Mouse (Mus musculus): ENCODE data around the gene Antxr1. TPM values are rescaled to one million over a fixed set of nuclear protein-coding genes. Genes with fewer than 3 reads are reported as not detected.
"Not testable (repeated sequence)": the region's sequence is repeated elsewhere in the genome, so short reads cannot be mapped to it uniquely, and the experiment has no call there.

Gene Antxr1
- polyA plus RNA-seq, 1 experiment from 2014 or later, result 0.40 TPM

GRCm38 (mm10) chr6:87115981-87116380 lies 219.6 kb downstream of the Antxr1 start:
- H3K36me3 ChIP-seq (ENCODE audit: inconsistent target), result no peaks in the 10 kb centered on the region
- no peak overlapping the region for H3K27ac ChIP-seq
- WGBS (ENCODE audit: missing documents), result 93% methylated on average over 2 of the region's 2 CpGs
- H3K79me2 ChIP-seq (ENCODE audit: inconsistent target), result no peaks in the 10 kb centered on the region
- H3K4me3 ChIP-seq (ENCODE audit: inconsistent target), result no peak overlapping the region

- Histone ChIP-seq H3K27ac (no peak overlapping the region), H3K79me2 (ENCODE audit: inconsistent target) (no peaks in the 10 kb centered on the region), H3K4me3 (ENCODE audit: inconsistent target) (no peak overlapping the region), H3K36me3 (ENCODE audit: inconsistent target) (no peaks in the 10 kb centered on the region)
- WGBS (ENCODE audit: missing documents), result 94% methylated on average over 6 of the region's 6 CpGs
Measured at GRCm38 (mm10) chr6:87112125-87112524, 223.5 kb downstream of the Antxr1 start.

DNA sequence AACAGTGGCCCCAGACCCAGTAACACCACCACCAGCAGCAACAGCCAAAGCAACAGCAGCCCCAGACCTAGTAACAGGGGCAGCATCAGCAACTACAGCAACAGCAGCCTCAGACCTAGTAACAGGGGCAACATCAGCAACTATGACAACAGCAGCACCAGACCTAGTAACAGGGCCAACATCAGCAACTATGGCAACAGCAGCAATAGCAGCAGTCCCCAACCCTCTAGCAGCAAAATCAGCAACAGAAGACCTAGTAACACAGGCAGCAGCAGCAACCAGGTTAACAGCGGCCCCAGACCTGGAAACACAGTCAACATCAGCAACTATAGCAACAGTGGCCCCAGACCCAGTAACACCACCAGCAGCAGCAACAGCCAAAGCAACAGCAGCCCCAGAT lies 224.1 kb downstream of the Antxr1 start:
- Histone ChIP-seq H3K4me3 (ENCODE audit: inconsistent target) (no peak overlapping the region), H3K27ac (no peak overlapping the region), H3K79me2 (ENCODE audit: inconsistent target) (no peaks in the 10 kb centered on the region), H3K36me3 (ENCODE audit: inconsistent target) (no peaks in the 10 kb centered on the region)
- 90% methylated on average over 1 of the region's 1 CpGs for WGBS (ENCODE audit: missing documents)

GRCm38 (mm10) chr6:87104123-87104796 lies 231.4 kb downstream of the Antxr1 start, which contains the start of gene D6Ertd527e:
TSS of gene D6Ertd527e (plus strand) at chr6:87104746.
- H3K36me3 ChIP-seq (ENCODE audit: inconsistent target), result no peaks in the 10 kb centered on the region
- H3K4me3 ChIP-seq (ENCODE audit: inconsistent target), result no peak within 1 kb of the TSS
- no peaks in the 10 kb centered on the region for H3K79me2 ChIP-seq (ENCODE audit: inconsistent target)
- WGBS (ENCODE audit: missing documents), result 83% methylated on average over 10 of the region's 11 CpGs
- no peak within 1 kb of the TSS for H3K27ac ChIP-seq

DNA sequence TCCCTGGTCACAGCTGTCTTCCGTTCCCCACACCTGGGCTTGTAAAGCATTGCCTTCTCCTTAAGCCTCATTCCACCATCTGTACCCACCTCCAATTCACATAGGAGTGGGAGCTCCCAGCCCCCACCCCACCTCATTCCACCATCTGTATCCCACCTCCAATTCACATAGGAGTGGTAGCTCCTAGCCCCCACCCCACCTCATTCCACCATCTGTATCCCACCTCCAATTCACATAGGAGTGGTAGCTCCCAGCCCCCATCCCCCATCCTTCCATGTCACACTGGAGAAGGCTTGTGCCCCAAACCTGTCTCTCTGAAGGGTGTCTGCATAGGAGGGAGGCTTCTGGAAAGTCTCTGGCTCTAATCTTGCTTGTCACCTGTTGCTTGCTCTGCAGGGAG lies 232.3 kb downstream of the Antxr1 start:
- H3K27ac ChIP-seq, result no peak overlapping the region
- no peaks in the 10 kb centered on the region for H3K79me2 ChIP-seq (ENCODE audit: inconsistent target)
- WGBS (ENCODE audit: missing documents), result 100% methylated on average over 1 of the region's 1 CpGs
- no peaks in the 10 kb centered on the region for H3K36me3 ChIP-seq (ENCODE audit: inconsistent target)
- no peak overlapping the region for H3K4me3 ChIP-seq (ENCODE audit: inconsistent target)

- no peak overlapping the region for H3K4me3 ChIP-seq (ENCODE audit: inconsistent target)
- no peaks in the 10 kb centered on the region for H3K36me3 ChIP-seq (ENCODE audit: inconsistent target)
- 79% methylated on average over 7 of the region's 7 CpGs for WGBS (ENCODE audit: missing documents)
- H3K27ac ChIP-seq, result no peak overlapping the region
- H3K79me2 ChIP-seq (ENCODE audit: inconsistent target), result no peaks in the 10 kb centered on the region
Measured at GRCm38 (mm10) chr6:87102421-87102911, 233.2 kb downstream of the Antxr1 start.

DNA sequence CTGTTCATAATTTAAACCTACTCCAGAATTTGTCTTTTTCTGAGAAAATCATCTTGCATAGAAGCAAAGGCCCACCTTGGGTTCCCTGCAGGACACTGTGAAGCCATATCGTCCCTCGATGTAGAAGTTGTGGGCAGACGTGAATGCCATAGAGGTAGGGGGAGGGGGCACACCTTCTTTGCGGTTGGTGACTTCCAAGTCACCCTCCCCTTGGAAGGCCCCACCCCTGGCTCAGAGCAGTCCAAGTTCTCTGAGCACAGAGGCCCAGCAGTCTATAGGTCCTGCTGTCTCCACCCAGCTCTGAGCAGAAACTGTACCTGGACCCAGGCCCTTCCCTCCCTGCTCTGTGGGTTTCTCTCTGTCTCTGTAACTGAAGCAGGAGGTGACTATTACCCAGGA lies 233.7 kb downstream of the Antxr1 start:
- no peaks in the 10 kb centered on the region for H3K79me2 ChIP-seq (ENCODE audit: inconsistent target)
- H3K36me3 ChIP-seq (ENCODE audit: inconsistent target), result no peaks in the 10 kb centered on the region
- no peak overlapping the region for H3K27ac ChIP-seq
- 14% methylated on average over 4 of the region's 4 CpGs for WGBS (ENCODE audit: missing documents)
- H3K4me3 ChIP-seq (ENCODE audit: inconsistent target), result no peak overlapping the region

DNA sequence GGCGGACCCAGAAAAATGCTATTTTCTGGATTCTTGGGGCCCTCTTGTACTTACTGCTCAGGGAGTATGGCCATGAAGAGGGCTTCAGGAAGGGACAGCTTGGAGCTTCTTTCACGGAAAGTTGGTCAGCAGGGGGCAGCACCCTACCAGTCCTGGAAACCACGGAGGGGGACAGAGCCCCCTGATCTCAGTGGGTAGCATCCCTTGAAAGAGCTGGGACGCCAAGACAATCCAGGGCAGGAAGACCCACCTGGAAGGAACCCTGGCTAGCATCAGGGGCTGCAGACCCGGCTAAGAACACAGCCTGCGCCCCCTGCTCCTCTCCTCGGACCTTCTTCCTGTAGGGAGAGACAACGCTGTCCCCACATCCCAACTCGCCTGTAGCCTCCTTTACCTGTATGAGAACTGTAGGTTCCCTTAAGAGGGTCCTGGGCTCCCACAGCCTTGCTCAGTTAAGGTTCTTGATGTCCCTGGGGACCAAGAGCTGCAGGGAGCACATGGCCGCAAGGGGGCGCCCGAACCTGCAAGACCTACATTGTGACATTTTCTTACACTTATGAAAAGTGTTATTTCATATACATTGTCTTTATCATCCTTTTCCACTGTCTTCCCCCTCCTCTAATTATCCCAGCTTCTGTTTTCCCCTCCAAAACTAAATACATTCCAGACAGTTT lies 234.2 kb downstream of the Antxr1 start:
- Histone ChIP-seq H3K4me3 (ENCODE audit: inconsistent target) (no peak overlapping the region), H3K27ac (no peak overlapping the region), H3K79me2 (ENCODE audit: inconsistent target) (no peaks in the 10 kb centered on the region), H3K36me3 (ENCODE audit: inconsistent target) (no peaks in the 10 kb centered on the region)
- WGBS (ENCODE audit: missing documents), result 14% methylated on average over 11 of the region's 12 CpGs

- H3K27ac ChIP-seq, result no peak overlapping the region
- H3K36me3 ChIP-seq (ENCODE audit: inconsistent target), result no peaks in the 10 kb centered on the region
- 94% methylated on average over 9 of the region's 9 CpGs for WGBS (ENCODE audit: missing documents)
- no peak overlapping the region for H3K4me3 ChIP-seq (ENCODE audit: inconsistent target)
- H3K79me2 ChIP-seq (ENCODE audit: inconsistent target), result no peaks in the 10 kb centered on the region
Measured at GRCm38 (mm10) chr6:87100297-87101020, 235.2 kb downstream of the Antxr1 start.

GRCm38 (mm10) chr6:87099671-87100296 lies 235.8 kb downstream of the Antxr1 start:
- 86% methylated on average over 7 of the region's 7 CpGs for WGBS (ENCODE audit: missing documents)
- Histone ChIP-seq H3K79me2 (ENCODE audit: inconsistent target) (no peaks in the 10 kb centered on the region), H3K36me3 (ENCODE audit: inconsistent target) (no peaks in the 10 kb centered on the region), H3K4me3 (ENCODE audit: inconsistent target) (no peak overlapping the region), H3K27ac (no peak overlapping the region)

GRCm38 (mm10) chr6:87099261-87099660 lies 236.4 kb downstream of the Antxr1 start:
- no peaks in the 10 kb centered on the region for H3K36me3 ChIP-seq (ENCODE audit: inconsistent target)
- WGBS (ENCODE audit: missing documents), result 81% methylated on average over 3 of the region's 3 CpGs
- H3K4me3 ChIP-seq (ENCODE audit: inconsistent target), result no peak overlapping the region
- no peak overlapping the region for H3K27ac ChIP-seq
- H3K79me2 ChIP-seq (ENCODE audit: inconsistent target), result no peaks in the 10 kb centered on the region

- 82% methylated on average over 8 of the region's 8 CpGs for WGBS (ENCODE audit: missing documents)
- H3K79me2 ChIP-seq (ENCODE audit: inconsistent target); H3K27ac ChIP-seq; H3K4me3 ChIP-seq (ENCODE audit: inconsistent target): not testable (repeated sequence)
- H3K36me3 ChIP-seq (ENCODE audit: inconsistent target), result peaks cover 25% of the 10 kb centered on the region; the same call in 1 of the 2 replicates
Measured at GRCm38 (mm10) chr6:87093631-87094030, 242.0 kb downstream of the Antxr1 start.

GRCm38 (mm10) chr6:87092476-87092875 lies 243.1 kb downstream of the Antxr1 start:
- no peak overlapping the region for H3K4me3 ChIP-seq (ENCODE audit: inconsistent target)
- WGBS (ENCODE audit: missing documents), result 96% methylated on average over 5 of the region's 5 CpGs
- H3K27ac ChIP-seq, result no peak overlapping the region
- peaks cover 36% of the 10 kb centered on the region for H3K36me3 ChIP-seq (ENCODE audit: inconsistent target)
- H3K79me2 ChIP-seq (ENCODE audit: inconsistent target), result no peaks in the 10 kb centered on the region

DNA sequence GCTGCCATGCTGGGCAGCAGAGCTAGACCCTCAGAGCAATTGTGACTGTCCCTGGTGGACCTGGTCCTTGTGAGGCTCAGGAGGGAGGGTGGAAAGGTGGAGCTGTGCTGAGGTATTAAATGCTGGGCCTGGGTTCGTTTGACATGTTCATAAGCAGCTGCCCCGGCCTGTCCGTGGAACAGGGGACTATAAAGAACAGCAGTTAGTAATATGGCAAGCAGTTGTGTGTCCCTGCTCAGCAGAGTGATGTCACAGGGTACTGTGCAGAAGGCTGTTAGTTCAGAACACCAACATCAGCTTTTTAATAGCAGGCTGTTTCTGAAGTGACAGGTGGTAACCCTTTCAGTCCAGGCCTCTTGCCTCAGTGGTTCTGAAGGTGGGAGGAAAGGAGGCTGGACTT lies 244.7 kb downstream of the Antxr1 start:
- H3K4me3 ChIP-seq (ENCODE audit: inconsistent target), result no peak overlapping the region
- H3K36me3 ChIP-seq (ENCODE audit: inconsistent target), result peaks cover 49% of the 10 kb centered on the region
- H3K79me2 ChIP-seq (ENCODE audit: inconsistent target), result no peaks in the 10 kb centered on the region
- H3K27ac ChIP-seq, result no peak overlapping the region
- 91% methylated on average over 3 of the region's 3 CpGs for WGBS (ENCODE audit: missing documents)
